Mouse (Mus musculus) midbrain, embryonic 14.5 days (tissue): ENCODE data around the gene Nav1. TPM values are rescaled to one million over a fixed set of nuclear protein-coding genes. Genes with fewer than 3 reads are reported as not detected.
A peak's percentile ranks its signal among the peaks of the same experiment; 100 is the strongest.

Source experiments
- ATAC-seq: fragments of 200-750 bp; cut with Nextera tagmentation; 2 replicates; pipeline ENCODE4 v1.8.0; 2017; ENCODE audit warnings: moderate number of reproducible peaks, moderate library complexity; ENCODE audit not compliant: low FRiP score, low TSS enrichment
- DNase-seq: peaks from one replicate; pipeline ENCODE4 v3.0.0-alpha.2; 2015
- H3K27ac ChIP-seq: fragments of 300-500 bp; sonication (generic); replicated peaks from 2 replicates; pipeline ENCODE4 v1.5.1; 2014; ENCODE audit warnings: mild to moderate bottlenecking, low read depth, low read length, moderate library complexity
- H3K27me3 ChIP-seq: fragments of 300-500 bp; sonication (generic); 2 replicates; pipeline ENCODE4 v1.6.1; 2014; ENCODE audit warnings: low read length, control low read depth, mixed read lengths; ENCODE audit not compliant: control insufficient read depth, insufficient read depth
- H3K36me3 ChIP-seq: fragments of 300-500 bp; sonication (generic); 2 replicates; pipeline ENCODE4 v1.6.1; 2014; ENCODE audit warnings: low read length, control low read depth; ENCODE audit not compliant: control insufficient read depth, insufficient read depth
- H3K4me1 ChIP-seq: fragments of 300-500 bp; sonication (generic); 2 replicates; pipeline ENCODE4 v1.6.1; 2014; ENCODE audit warnings: mild to moderate bottlenecking, antibody characterized with exemption, low read length, control low read depth; ENCODE audit not compliant: control insufficient read depth, insufficient read depth
- H3K4me2 ChIP-seq: fragments of 300-500 bp; sonication (generic); 2 replicates; pipeline ENCODE4 v1.6.1; 2014; ENCODE audit warnings: mild to moderate bottlenecking, low read length, moderate library complexity
- H3K4me3 ChIP-seq: fragments of 300-500 bp; sonication (generic); replicated peaks from 2 replicates; pipeline ENCODE4 v1.5.1; 2014; ENCODE audit warnings: low read depth, low read length
- H3K9ac ChIP-seq: fragments of 300-500 bp; sonication (generic); replicated peaks from 2 replicates; pipeline ENCODE4 v1.6.1; 2014; ENCODE audit warnings: mild to moderate bottlenecking, low read length, moderate library complexity
- H3K9me3 ChIP-seq: fragments of 300-500 bp; sonication (generic); 2 replicates; pipeline ENCODE4 v1.6.1; 2016; ENCODE audit warnings: low read length, control low read depth, mixed read lengths; ENCODE audit not compliant: control insufficient read depth
- WGBS: fragments of 180-500 bp; shearing (Covaris S2); extraction: QIAGEN DNeasy Blood & Tissue Kit; methylation state at CpG from one replicate; pipeline ENCODE4 v1.1.7; 2014; 5-methylcytosine and 5-hydroxymethylcytosine counted together
- polyA plus RNA-seq: library from polyadenylated mRNA; unstranded; fragments of >200 nt; fragmentation: Nextera tagmentation; extraction: Ambion mirVana; gene quantifications from 2 replicates; pipeline ENCODE4 v1.2.1, GENCODE M21; 2014

Nav1 gene
- 48.2 and 56.3 TPM in 2 replicates for polyA plus RNA-seq

GRCm38 (mm10) chr1:135607019-135607418 lies at the start of gene Nav1:
Gene Nav1, minus strand, starts transcription at chr1:135607295.
- no peak for ATAC-seq
- Histone ChIP-seq H3K4me1 (peaks cover 15% of the 10 kb centered on the region), H3K9ac (no peak within 1 kb of the TSS), H3K27me3 (no peaks in the 10 kb centered on the region), H3K4me2 (no peak within 1 kb of the TSS), H3K27ac (no peak within 1 kb of the TSS), H3K4me3 (no peak within 1 kb of the TSS), H3K36me3 (no peaks in the 10 kb centered on the region), H3K9me3 (no peaks in the 10 kb centered on the region)
- no peak for DNase-seq
- 45% methylated on average over 7 of the region's 7 CpGs for WGBS

- H3K4me1 ChIP-seq: peaks cover under 1% of the 10 kb centered on the region
Observed at GRCm38 (mm10) chr1:135653909-135654308, 46.8 kb upstream of the Nav1 start.

GRCm38 (mm10) chr1:135645459-135646195 lies 38.5 kb upstream of the Nav1 start:
- 45% methylated on average over 8 of the region's 8 CpGs for WGBS

More at GRCm38 (mm10) chr1:135653909-135654308, 46.8 kb upstream of the Nav1 start:
- no peaks in the 10 kb centered on the region for H3K27me3 ChIP-seq
- no peak overlapping the region for H3K4me3 ChIP-seq
- no peaks in the 10 kb centered on the region for H3K36me3 ChIP-seq
- 91% methylated on average over 6 of the region's 6 CpGs for WGBS
- DNase-seq: no peak
- H3K4me2 ChIP-seq: no peak overlapping the region
- H3K9ac ChIP-seq: no peak overlapping the region
- H3K9me3 ChIP-seq: 0 out of 2 replicates have a peak, but pooled peaks cover 5% of the 10 kb centered on the region
- ATAC-seq: no peak
- H3K27ac ChIP-seq: no peak overlapping the region

GRCm38 (mm10) chr1:135644110-135644509 lies 37.0 kb upstream of the Nav1 start:
- no peak overlapping the region for H3K4me2 ChIP-seq
- H3K36me3 ChIP-seq: no peaks in the 10 kb centered on the region
- 79% methylated on average over 5 of the region's 5 CpGs for WGBS
- peaks cover 9% of the 10 kb centered on the region for H3K4me1 ChIP-seq
- no peaks in the 10 kb centered on the region for H3K27me3 ChIP-seq
- H3K4me3 ChIP-seq: no peak overlapping the region
- no peaks in the 10 kb centered on the region for H3K9me3 ChIP-seq
- ATAC-seq (no peak), DNase-seq (no peak)
- no peak overlapping the region for H3K27ac ChIP-seq
- H3K9ac ChIP-seq: no peak overlapping the region

More at GRCm38 (mm10) chr1:135645459-135646195, 38.5 kb upstream of the Nav1 start:
- Histone ChIP-seq H3K36me3 (no peaks in the 10 kb centered on the region), H3K4me2 (no peak overlapping the region), H3K9ac (no peak overlapping the region), H3K4me3 (no peak overlapping the region), H3K4me1 (peaks cover 9% of the 10 kb centered on the region), H3K27ac (peak overlapping the region; percentile 80), H3K9me3 (no peaks in the 10 kb centered on the region), H3K27me3 (no peaks in the 10 kb centered on the region)
- DNase-seq (peak; percentile 44), ATAC-seq (peak; percentile 58)

GRCm38 (mm10) chr1:135643691-135644090 lies 36.6 kb upstream of the Nav1 start:
- Histone ChIP-seq H3K9ac (no peak overlapping the region), H3K9me3 (no peaks in the 10 kb centered on the region), H3K4me2 (no peak overlapping the region), H3K27me3 (no peaks in the 10 kb centered on the region), H3K36me3 (no peaks in the 10 kb centered on the region), H3K4me1 (peaks cover 9% of the 10 kb centered on the region), H3K27ac (no peak overlapping the region), H3K4me3 (no peak overlapping the region)
- ATAC-seq: no peak
- no peak for DNase-seq
- 83% methylated on average over 3 of the region's 3 CpGs for WGBS

- ATAC-seq (no peak), DNase-seq (no peak)
- Histone ChIP-seq H3K4me3 (no peak overlapping the region), H3K9me3 (no peaks in the 10 kb centered on the region), H3K4me2 (no peak overlapping the region), H3K27ac (no peak overlapping the region), H3K36me3 (no peaks in the 10 kb centered on the region), H3K9ac (no peak overlapping the region), H3K27me3 (no peaks in the 10 kb centered on the region), H3K4me1 (peaks cover 20% of the 10 kb centered on the region)
- 94% methylated on average over 7 of the region's 7 CpGs for WGBS
Observed at GRCm38 (mm10) chr1:135639853-135640252, 32.8 kb upstream of the Nav1 start.

- no peak overlapping the region for H3K27ac ChIP-seq
- H3K9ac ChIP-seq: no peak overlapping the region
- no peak overlapping the region for H3K4me3 ChIP-seq
- peaks cover 20% of the 10 kb centered on the region for H3K4me1 ChIP-seq
- ATAC-seq (no peak), DNase-seq (no peak)
- WGBS: 92% methylated on average over 1 of the region's 1 CpGs
- H3K4me2 ChIP-seq: no peak overlapping the region
- no peaks in the 10 kb centered on the region for H3K9me3 ChIP-seq
- H3K27me3 ChIP-seq: no peaks in the 10 kb centered on the region
- no peaks in the 10 kb centered on the region for H3K36me3 ChIP-seq
Observed at GRCm38 (mm10) chr1:135639093-135639492, 32.0 kb upstream of the Nav1 start.

GRCm38 (mm10) chr1:135637574-135638008 lies 30.5 kb upstream of the Nav1 start:
- Histone ChIP-seq H3K27ac (peak overlapping the region; percentile 49), H3K27me3 (no peaks in the 10 kb centered on the region), H3K4me2 (no peak overlapping the region), H3K4me3 (no peak overlapping the region), H3K9ac (no peak overlapping the region), H3K36me3 (no peaks in the 10 kb centered on the region), H3K4me1 (peaks cover 20% of the 10 kb centered on the region), H3K9me3 (no peaks in the 10 kb centered on the region)
- ATAC-seq (peak; percentile 43; the same call in 1 of the 2 replicates), DNase-seq (peak; percentile 68)
- WGBS: 5% methylated on average over 3 of the region's 3 CpGs

- Histone ChIP-seq H3K27ac (no peak overlapping the region; the same call in 1 of the 2 replicates), H3K4me3 (no peak overlapping the region), H3K27me3 (no peaks in the 10 kb centered on the region), H3K4me1 (peaks cover 20% of the 10 kb centered on the region), H3K9ac (no peak overlapping the region), H3K9me3 (no peaks in the 10 kb centered on the region), H3K36me3 (no peaks in the 10 kb centered on the region), H3K4me2 (no peak overlapping the region)
- ATAC-seq (no peak; the same call in 1 of the 2 replicates), DNase-seq (peak; percentile 38)
- 23% methylated on average over 6 of the region's 6 CpGs for WGBS
Observed at GRCm38 (mm10) chr1:135636111-135636511, 29.0 kb upstream of the Nav1 start.
